Mouse (Mus musculus) myocyte (in vitro differentiated cells): ENCODE measurements at regions not wholly inside any gene's neighbourhood (a gene's known extent, or its start where the extent isn't known, plus 50 kb on each side); places are given as distances from the start of the nearest gene placed in this dataset.

Source experiments
- E2F4 ChIP-seq: IDR thresholded peaks from one replicate; pipeline ENCODE4 v1.6.1; 2011; ENCODE audit warnings: mild to moderate bottlenecking, control low read depth, moderate library complexity; ENCODE audit not compliant: insufficient read depth
- TCF12 ChIP-seq: IDR thresholded peaks from one replicate; pipeline ENCODE4 v1.6.1; 2011; ENCODE audit warnings: mild to moderate bottlenecking, control low read depth; ENCODE audit not compliant: poor library complexity, insufficient read depth, severe bottlenecking

GRCm38 (mm10) chr1:81950140-81950550 lies 282.8 kb upstream of the Gm9747 start:
- TF ChIP-seq E2F4 = no peak
- TF ChIP-seq TCF12 = no peak
